Mouse (Mus musculus) central nervous system, embryonic 11.5 days (tissue): ENCODE measurements around the gene Fcrl5. TPM values are rescaled to one million over a fixed set of nuclear protein-coding genes. Genes with fewer than 3 reads are reported as not detected.

Source experiments
- polyA plus RNA-seq: library from polyadenylated mRNA; depleted of rRNA; stranded (reverse); fragments of >200 nt; gene quantifications from 2 replicates; pipeline ENCODE4 v1.2.3, GENCODE M21; 2012; rRNA removed

Gene Fcrl5
- not detected in 2 replicates for polyA plus RNA-seq

DNA sequence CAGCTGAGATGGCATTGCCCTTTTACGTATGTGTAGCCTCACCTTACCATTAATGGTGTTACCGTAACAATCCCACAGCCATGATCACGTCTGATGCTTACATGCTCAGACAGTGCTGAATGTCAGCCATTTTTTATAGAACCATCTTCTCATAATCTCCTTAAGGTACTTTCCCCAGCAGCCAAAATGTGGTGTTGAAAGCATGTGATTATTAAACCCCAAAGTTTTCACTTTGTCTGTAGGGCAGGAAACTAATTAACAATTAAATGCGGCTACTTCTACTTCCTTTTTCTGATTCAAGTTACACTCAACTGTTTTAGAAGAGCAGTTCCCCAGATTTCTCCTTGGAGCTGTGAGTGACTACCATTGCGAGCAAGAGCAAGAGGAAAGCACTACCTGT is at the start of gene Fcrl5:
Fcrl5 (plus strand) TSS at position 295 of the 400 bp plus-strand sequence.

DNA sequence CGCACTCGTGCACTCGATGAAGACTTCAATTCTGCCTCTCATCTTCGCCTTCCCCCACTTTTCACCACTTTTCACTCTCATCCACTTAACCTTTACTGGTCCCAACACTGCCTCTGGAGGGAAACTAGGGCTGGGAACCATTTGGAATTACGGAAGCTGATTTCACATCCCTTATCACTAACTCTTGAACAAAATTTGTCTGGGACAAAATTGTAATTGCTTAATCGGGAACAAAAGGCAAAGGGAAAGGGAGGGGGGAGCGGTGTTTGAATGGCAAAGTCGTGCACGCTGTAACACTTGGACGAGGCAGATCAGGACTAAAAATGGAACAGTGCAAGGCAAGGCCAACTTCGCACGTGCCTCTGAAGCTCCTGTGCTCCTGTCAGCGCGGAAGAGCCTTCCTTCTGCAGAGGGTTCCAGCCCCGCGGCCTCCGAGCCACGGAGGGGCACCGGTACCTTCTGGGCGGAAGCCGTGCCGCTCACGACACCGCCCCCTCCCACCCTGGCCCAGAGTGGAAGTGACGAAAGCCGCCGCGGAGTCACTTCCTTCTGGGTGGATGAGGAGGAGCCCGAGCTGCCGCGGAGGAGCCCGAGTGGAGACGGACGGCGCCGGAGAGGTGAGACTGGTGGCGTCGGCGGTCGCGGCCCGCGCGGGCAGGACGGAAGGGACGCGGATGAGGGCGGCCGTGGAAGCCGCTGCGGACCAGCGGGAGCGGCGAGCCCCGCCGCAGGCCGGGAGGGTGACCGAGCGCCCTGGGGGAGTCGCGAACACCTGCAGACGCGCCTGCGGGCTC is 89.7 kb downstream of the Fcrl5 start, which contains the start of gene Etv3:
Etv3 (plus strand) TSS at position 365 of the 794 bp plus-strand sequence.

Other genes starting within 250 kb of the Fcrl5 start
- gene Fcrls, start 172.0 kb upstream of the Fcrl5 start, polyA plus RNA-seq = 5.6 and 5.8 TPM in 2 replicates
- gene Cd5l, start 77.9 kb upstream of the Fcrl5 start, polyA plus RNA-seq = 0.35 and 0.89 TPM in 2 replicates
- 0.07 and 0.29 TPM in 2 replicates for gene Fcrl1, start 59.4 kb upstream of the Fcrl5 start, polyA plus RNA-seq
- gene Etv3, start 89.6 kb downstream of the Fcrl5 start, polyA plus RNA-seq = 12.4 and 12.7 TPM in 2 replicates
- gene Arhgef11, start 181.8 kb downstream of the Fcrl5 start, polyA plus RNA-seq = 19.2 and 24.8 TPM in 2 replicates